11 mouse cellular contexts compared by ENCODE assay signal in genomic region chr2:31640609-31641507, GRCm38 (mm10). TPM values are rescaled to one million over a fixed set of nuclear protein-coding genes. Genes with fewer than 3 reads are reported as not detected.
DNase-seq lines count a peak whose midpoint lies in the region; ATAC-seq and TF ChIP-seq lines count a peak whose summit lies in the region.
"Had no signal": no experiment of that assay in that cellular context is flagged by ENCODE, and none has a peak within 500 bp of the region (broad histone marks: within the 10 kb centered on the region; RNA-seq: fewer than 3 reads in every experiment).

No protein-coding gene starts in this region.

- no peak for TF ChIP-seq EP300 in heart, postnatal 0 days (IDR thresholded peaks at IDR 0.05; ENCODE audit: low read depth)

- intact Hi-C loops in heart, postnatal 25 days (cut with DNase I): no loop called here

- no peak overlapping the region for H3K27ac ChIP-seq in heart, postnatal 0 days (ENCODE audit: low read depth)
- H3K27ac ChIP-seq in embryonic facial prominence, embryonic 12.5 days: peak overlapping the region; percentile 46; the same call in 1 of the 2 replicates
- H3K27ac ChIP-seq in hindbrain, embryonic 16.5 days (ENCODE audit: low read depth, low read length): no peak overlapping the region
- H3K27ac ChIP-seq in neural tube, embryonic 11.5 days (ENCODE audit: low read depth, low read length): no peak overlapping the region

- 2% methylated on average over 48 of the region's 48 CpGs for WGBS in heart, postnatal 0 days
- under 1% methylated on average over 48 of the region's 48 CpGs for WGBS in embryonic facial prominence, embryonic 12.5 days
- under 1% methylated on average over 48 of the region's 48 CpGs for WGBS in hindbrain, embryonic 16.5 days
- under 1% methylated on average over 48 of the region's 48 CpGs for WGBS in neural tube, embryonic 11.5 days

- 0 out of 2 replicates have a peak, but pooled peaks cover 4% of the 10 kb centered on the region for H3K4me1 ChIP-seq in heart, postnatal 0 days (ENCODE audit: control insufficient read depth, insufficient read depth)
- peaks cover 27% of the 10 kb centered on the region for H3K4me1 ChIP-seq in embryonic facial prominence, embryonic 12.5 days
- H3K4me1 ChIP-seq in hindbrain, embryonic 16.5 days (ENCODE audit: control insufficient read depth, insufficient read depth, low read depth, low read length): peaks cover 28% of the 10 kb centered on the region
- peaks cover 31% of the 10 kb centered on the region for H3K4me1 ChIP-seq in neural tube, embryonic 11.5 days (ENCODE audit: control insufficient read depth, insufficient read depth, low read length)

- H3K9ac ChIP-seq in heart, postnatal 0 days (replicated peaks; ENCODE audit: low read depth, low read length): no peak overlapping the region
- H3K9ac ChIP-seq in embryonic facial prominence, embryonic 12.5 days: 0 out of 2 replicates have a peak overlapping the region, but pooled peaks have one; percentile 19
- H3K9ac ChIP-seq in hindbrain, embryonic 16.5 days (ENCODE audit: low read depth, low read length): no peak overlapping the region
- peak overlapping the region; percentile 42 for H3K9ac ChIP-seq in neural tube, embryonic 11.5 days (ENCODE audit: low read length)

- peaks cover 100% of the 10 kb centered on the region for H3K27me3 ChIP-seq in heart, postnatal 0 days (ENCODE audit: control insufficient read depth, insufficient read depth, low read length)
- peaks cover 96% of the 10 kb centered on the region for H3K27me3 ChIP-seq in embryonic facial prominence, embryonic 12.5 days
- peaks cover 68% of the 10 kb centered on the region for H3K27me3 ChIP-seq in hindbrain, embryonic 16.5 days (replicated peaks; ENCODE audit: control insufficient read depth, insufficient read depth, low read length)
- H3K27me3 ChIP-seq in neural tube, embryonic 11.5 days (ENCODE audit: control insufficient read depth, insufficient read depth, low read length): peaks cover 96% of the 10 kb centered on the region

- peak overlapping the region; percentile 23 for H3K4me3 ChIP-seq in heart, postnatal 0 days (ENCODE audit: low read depth, low read length)
- H3K4me3 ChIP-seq in embryonic facial prominence, embryonic 12.5 days: peak overlapping the region; percentile 17
- peak overlapping the region; percentile 10 for H3K4me3 ChIP-seq in hindbrain, embryonic 16.5 days (ENCODE audit: low read length)
- H3K4me3 ChIP-seq in neural tube, embryonic 11.5 days (ENCODE audit: low read depth, low read length): peak overlapping the region; percentile 31

- no peaks in the 10 kb centered on the region for H3K9me3 ChIP-seq in heart, postnatal 0 days (replicated peaks; ENCODE audit: control insufficient read depth, low read length)
- no peaks in the 10 kb centered on the region for H3K9me3 ChIP-seq in embryonic facial prominence, embryonic 12.5 days
- no peaks in the 10 kb centered on the region for H3K9me3 ChIP-seq in hindbrain, embryonic 16.5 days (ENCODE audit: control insufficient read depth, low read length)
- no peaks in the 10 kb centered on the region for H3K9me3 ChIP-seq in neural tube, embryonic 11.5 days (ENCODE audit: control insufficient read depth, low read length)

- no peak for ATAC-seq in heart, postnatal 0 days (ENCODE audit: insufficient read depth, low read depth)
- ATAC-seq in embryonic facial prominence, embryonic 12.5 days (ENCODE audit: insufficient number of reproducible peaks, insufficient read depth, low FRiP score, low TSS enrichment): no peak
- ATAC-seq in hindbrain, embryonic 16.5 days: 0 out of 2 replicates have a peak, but pooled peaks have one; percentile 6
- ATAC-seq in neural tube, embryonic 11.5 days (ENCODE audit: insufficient read depth, low FRiP score, low TSS enrichment): peak; percentile 28; the same call in 1 of the 2 replicates

- TF ChIP-seq CTCF in heart, postnatal 0 days (IDR thresholded peaks at IDR 0.05; ENCODE audit: low read depth): no peak

- no peak for DNase-seq in heart, postnatal 0 days (ENCODE audit: low spot score)
- no peak for DNase-seq in heart, postnatal 25 days (ENCODE audit: low spot score)
- peak; percentile 68 for DNase-seq in neural tube, embryonic 11.5 days (ENCODE audit: low spot score)
- DNase-seq in urinary bladder, postnatal 14 days (ENCODE audit: low spot score): no peak
- no peak for DNase-seq in frontal cortex, postnatal 25 days (ENCODE audit: low spot score in 2 of 2)
- DNase-seq in adipocyte (ENCODE audit: low spot score): no peak
- DNase-seq: layer of hippocampus, postnatal 36 days had no signal

- no peaks in the 10 kb centered on the region for H3K36me3 ChIP-seq in heart, postnatal 0 days (replicated peaks; ENCODE audit: control insufficient read depth, insufficient read depth, low read length)
- no peaks in the 10 kb centered on the region for H3K36me3 ChIP-seq in embryonic facial prominence, embryonic 12.5 days
- H3K36me3 ChIP-seq in hindbrain, embryonic 16.5 days (ENCODE audit: control insufficient read depth, insufficient read depth, low read length): no peaks in the 10 kb centered on the region
- no peaks in the 10 kb centered on the region for H3K36me3 ChIP-seq in neural tube, embryonic 11.5 days (ENCODE audit: control insufficient read depth, insufficient read depth, low read length)

- no peak overlapping the region for H3K4me2 ChIP-seq in heart, postnatal 0 days (ENCODE audit: low read depth, low read length)
- H3K4me2 ChIP-seq in embryonic facial prominence, embryonic 12.5 days (replicated peaks): no peak overlapping the region; the same call in 1 of the 2 replicates
- peak overlapping the region; percentile 37 for H3K4me2 ChIP-seq in hindbrain, embryonic 16.5 days (ENCODE audit: low read length)
- H3K4me2 ChIP-seq in neural tube, embryonic 11.5 days (ENCODE audit: low read depth): peak overlapping the region; percentile 33; the same call in 1 of the 2 replicates

RNA-seq across cellular contexts. Expression of gene Prdm12, which starts 1.0 kb away (rescaled TPM):
- total RNA-seq in heart, postnatal 0 days (2014; rRNA removed; ENCODE audit: low replicate concordance): not detected in 2 replicates
- not detected in 2 replicates for polyA plus RNA-seq in heart, postnatal 0 days (2015; fragmentation: Nextera tagmentation; extraction: Ambion mirVana)
- not detected for total RNA-seq in heart, postnatal 25 days (2021)
- polyA plus RNA-seq in embryonic facial prominence, embryonic 12.5 days (2016; fragmentation: Nextera tagmentation; extraction: Ambion mirVana): 9.4 and 14.9 TPM in 2 replicates
- polyA plus RNA-seq in hindbrain, embryonic 16.5 days (2015; fragmentation: Nextera tagmentation; extraction: Ambion mirVana): 0.20 and 0.34 TPM in 2 replicates
- 16.4 and 23.0 TPM in 2 replicates for polyA plus RNA-seq in neural tube, embryonic 11.5 days (2014; fragmentation: Nextera tagmentation; extraction: Ambion mirVana)
- total RNA-seq: CH12.LX; gastrocnemius, adult 18-20 months had no signal

RNA-seq across cellular contexts. Expression of gene Exosc2, which starts 29.7 kb away (rescaled TPM):
- 22.0 and 39.8 TPM in 2 replicates for total RNA-seq in heart, postnatal 0 days (2014; rRNA removed; ENCODE audit: low replicate concordance)
- 17.9 and 19.9 TPM in 2 replicates for polyA plus RNA-seq in heart, postnatal 0 days (2015; fragmentation: Nextera tagmentation; extraction: Ambion mirVana)
- total RNA-seq in heart, postnatal 25 days (2021): 1 to 10 TPM; 8.3 to 9.6 TPM
- polyA plus RNA-seq in embryonic facial prominence, embryonic 12.5 days (2016; fragmentation: Nextera tagmentation; extraction: Ambion mirVana): 79.6 and 79.7 TPM in 2 replicates
- 38.2 and 38.9 TPM in 2 replicates for polyA plus RNA-seq in hindbrain, embryonic 16.5 days (2015; fragmentation: Nextera tagmentation; extraction: Ambion mirVana)
- polyA plus RNA-seq in neural tube, embryonic 11.5 days (2014; fragmentation: Nextera tagmentation; extraction: Ambion mirVana): 54.7 and 64.5 TPM in 2 replicates

RNA-seq across cellular contexts. Expression of gene Abl1, which starts 47.3 kb away (rescaled TPM):
- total RNA-seq in heart, postnatal 0 days (2014; rRNA removed; ENCODE audit: low replicate concordance): 69.3 and 83.2 TPM in 2 replicates
- polyA plus RNA-seq in heart, postnatal 0 days (2015; fragmentation: Nextera tagmentation; extraction: Ambion mirVana): 12.7 and 14.5 TPM in 2 replicates
- 10 to 100 TPM; 29.8 to 35.0 TPM for total RNA-seq in heart, postnatal 25 days (2021)
- polyA plus RNA-seq in embryonic facial prominence, embryonic 12.5 days (2016; fragmentation: Nextera tagmentation; extraction: Ambion mirVana): 64.8 and 67.5 TPM in 2 replicates
- 13.2 and 18.2 TPM in 2 replicates for polyA plus RNA-seq in hindbrain, embryonic 16.5 days (2015; fragmentation: Nextera tagmentation; extraction: Ambion mirVana)
- 48.4 and 49.0 TPM in 2 replicates for polyA plus RNA-seq in neural tube, embryonic 11.5 days (2014; fragmentation: Nextera tagmentation; extraction: Ambion mirVana)

Comparison
In these comparisons a context has a peak if more than half of its experiments do, and no peak if none do; other contexts are left out.
1. ATAC-seq: peak in hindbrain, embryonic 16.5 days (single experiment) and neural tube, embryonic 11.5 days (single experiment); none in heart, postnatal 0 days (single experiment) and embryonic facial prominence, embryonic 12.5 days (single experiment).
2. H3K4me2 ChIP-seq: peak in hindbrain, embryonic 16.5 days (single experiment) and neural tube, embryonic 11.5 days (single experiment); none in heart, postnatal 0 days (single experiment) and embryonic facial prominence, embryonic 12.5 days (single experiment).
3. H3K9ac ChIP-seq: peak in embryonic facial prominence, embryonic 12.5 days (single experiment) and neural tube, embryonic 11.5 days (single experiment); none in heart, postnatal 0 days (single experiment) and hindbrain, embryonic 16.5 days (single experiment).
4. Peak in every context shown above with its lines, with median percentiles within 50 percentile points of each other: H3K4me3 ChIP-seq.